Mouse (Mus musculus) lung, postnatal 36 days (tissue): ENCODE measurements around the gene Hras.

Experiments
- DNase-seq: peaks from one replicate; pipeline ENCODE4 v3.0.0; 2022; ENCODE audit warnings: mixed read lengths

Gene Hras

GRCm38 (mm10) chr7:141173323-141173850 lies 20.4 kb downstream of the Hras start:
- peak; percentile 7 for DNase-seq

GRCm38 (mm10) chr7:141172116-141173006 lies 21.4 kb downstream of the Hras start, which contains the start of gene Rnh1:
TSS of gene Rnh1 (minus strand) at chr7:141172857.
- peak; percentile 96 for DNase-seq

DNA sequence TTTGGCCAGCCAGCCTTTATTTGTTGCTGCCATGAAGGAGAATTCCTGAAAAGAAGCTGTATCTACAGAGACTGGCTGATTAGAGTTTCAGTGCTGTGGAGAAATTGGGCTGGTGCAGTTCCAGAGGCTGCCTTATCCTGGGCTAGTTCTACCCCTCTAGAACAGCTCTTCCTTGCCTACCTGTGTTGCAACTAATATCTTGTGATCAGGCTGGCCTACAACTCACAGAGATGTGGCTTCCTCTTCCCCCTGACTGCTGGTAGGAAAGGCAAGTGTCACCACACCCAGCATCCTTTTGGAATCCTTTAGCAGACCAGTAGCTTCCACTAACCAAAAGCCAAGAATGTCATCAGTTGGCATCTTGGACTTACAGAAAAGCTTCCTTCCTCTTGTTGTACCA lies 23.9 kb downstream of the Hras start:
- DNase-seq: peak; percentile 47

DNA sequence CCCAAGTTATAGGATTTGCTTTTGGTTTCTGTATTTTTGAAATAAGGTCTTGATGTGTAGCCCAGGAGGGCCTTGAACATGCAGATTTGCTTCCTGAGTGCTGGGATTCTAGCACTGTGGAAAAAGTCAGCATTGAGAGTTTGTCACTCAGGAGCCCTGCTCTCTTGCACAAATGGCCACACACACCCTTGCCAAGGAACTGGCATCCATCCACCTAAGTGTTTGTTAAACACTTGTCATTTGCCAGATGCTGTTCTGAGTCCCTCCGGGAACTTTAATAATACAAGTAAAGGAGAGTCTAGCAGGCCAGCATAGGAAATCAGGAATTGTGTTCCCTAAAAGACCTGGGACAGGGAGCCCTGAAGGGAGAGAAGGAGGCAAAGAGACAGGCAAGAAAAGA lies 24.5 kb downstream of the Hras start:
- peak; percentile 91 for DNase-seq

DNA sequence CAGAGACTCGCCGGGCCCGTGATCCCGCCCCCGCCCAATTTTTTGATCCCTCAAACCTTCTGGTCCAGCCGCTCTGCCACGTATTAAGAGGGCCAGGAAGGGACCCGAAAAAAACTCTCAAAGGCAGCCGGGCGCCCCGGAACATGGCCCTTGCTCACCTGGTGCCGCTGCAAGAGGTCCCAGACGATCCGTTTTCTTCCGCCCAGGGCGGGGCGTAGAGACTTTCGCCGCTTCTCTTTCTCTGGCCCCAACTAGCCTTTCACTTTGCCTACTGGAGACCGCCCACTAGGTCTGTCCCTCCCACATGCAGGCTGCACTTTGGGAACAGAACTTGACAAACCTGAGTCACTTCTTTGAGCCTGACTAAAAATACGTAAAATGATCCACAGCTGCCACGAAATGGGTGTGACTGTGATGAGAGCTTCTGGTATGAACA lies 25.3 kb downstream of the Hras start:
- DNase-seq: peak; percentile 93

DNA sequence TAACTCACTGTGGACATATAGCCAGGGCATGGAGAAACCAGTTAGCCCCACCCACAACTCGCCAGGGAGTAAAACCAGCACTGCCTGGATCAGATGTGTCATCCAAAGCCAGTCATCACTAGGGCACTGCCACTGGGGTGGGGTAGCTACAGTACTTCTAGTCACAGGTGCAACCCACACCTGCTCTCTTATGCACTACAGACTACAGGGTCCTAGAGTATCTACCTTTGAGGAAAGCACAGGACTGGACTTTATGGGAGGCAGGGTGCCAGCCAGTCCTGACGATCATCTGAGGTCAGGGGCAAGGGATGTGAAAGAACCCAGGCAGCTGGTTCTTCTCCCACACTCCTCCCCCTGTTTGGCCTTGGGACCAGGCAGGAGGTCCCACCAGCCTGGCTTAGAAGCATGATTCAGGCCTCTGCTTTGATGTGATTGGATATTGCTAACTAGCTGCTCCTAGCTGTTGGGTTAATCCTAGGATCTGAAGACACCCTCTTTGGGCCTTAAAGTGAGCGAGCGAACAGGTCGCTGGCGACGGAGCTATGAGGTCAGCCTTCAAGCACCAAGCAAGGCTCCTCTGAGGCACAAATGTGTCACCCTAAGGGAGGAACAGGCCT lies 25.8 kb downstream of the Hras start:
- DNase-seq: peak; percentile 69

- peak; percentile 71 for DNase-seq
Measured at GRCm38 (mm10) chr7:141164850-141165249, 29.0 kb downstream of the Hras start.

DNA sequence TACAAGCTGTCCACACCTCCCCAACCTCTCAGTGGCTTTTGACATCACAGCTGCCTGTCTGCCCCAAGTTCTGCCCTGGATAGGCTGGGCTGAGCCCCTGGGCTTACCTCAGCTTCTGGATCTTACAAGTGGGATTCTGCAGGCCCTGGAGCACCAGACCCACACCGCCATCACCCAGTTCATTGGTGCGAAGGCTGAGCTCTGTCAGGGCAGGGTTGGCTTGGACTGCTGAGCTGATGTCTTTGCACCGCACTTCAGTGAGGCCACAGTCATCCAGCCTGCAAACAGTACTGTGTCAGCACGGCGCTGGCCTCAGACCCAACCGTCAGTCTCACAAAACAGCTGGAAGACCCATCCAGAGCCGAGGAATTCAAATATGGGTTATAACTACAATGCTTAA lies 29.4 kb downstream of the Hras start:
- no peak for DNase-seq

DNA sequence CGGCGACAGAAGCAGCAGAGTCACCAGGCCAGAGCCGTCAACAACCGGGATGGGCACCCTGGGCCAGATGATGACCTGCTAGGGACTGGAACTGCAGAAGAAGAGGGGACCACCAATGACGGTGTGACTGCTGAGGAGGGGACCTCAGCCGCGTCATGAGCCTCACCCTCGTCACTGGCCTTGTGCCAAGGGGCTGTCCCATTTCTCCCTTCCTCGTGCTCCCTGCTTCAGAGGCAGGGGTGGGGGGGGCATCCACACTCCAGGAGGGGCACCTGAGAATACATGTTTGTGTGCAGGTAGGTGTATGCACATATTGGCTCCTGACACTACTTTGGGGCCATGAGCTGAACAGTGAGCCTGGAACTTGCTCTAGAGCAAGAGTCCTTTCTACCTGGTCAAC lies 38.4 kb downstream of the Hras start:
- DNase-seq: no peak

DNA sequence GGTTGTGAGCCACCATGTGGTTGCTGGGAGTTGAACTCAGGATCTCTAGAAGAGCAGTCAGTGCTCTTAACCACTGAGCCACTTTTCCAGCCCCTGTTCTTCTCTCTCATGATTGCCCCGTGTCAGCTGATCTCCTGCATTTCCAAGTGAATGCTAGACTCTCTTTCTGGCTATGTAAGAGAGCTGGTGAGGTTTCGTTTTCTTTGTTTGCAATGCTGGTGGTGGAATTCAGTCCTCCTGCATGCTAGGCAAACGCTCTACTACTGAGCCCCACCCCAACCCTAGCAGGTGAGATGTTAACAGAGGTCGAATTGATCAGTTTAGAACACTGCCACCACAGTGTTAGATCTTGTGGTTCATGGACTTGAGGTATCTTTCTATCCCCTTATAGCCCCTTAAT lies 45.2 kb downstream of the Hras start:
- DNase-seq: no peak

GRCm38 (mm10) chr7:141147044-141147443 lies 46.8 kb downstream of the Hras start:
- no peak for DNase-seq

- DNase-seq: no peak
Measured at GRCm38 (mm10) chr7:141146043-141146595, 47.7 kb downstream of the Hras start.

GRCm38 (mm10) chr7:141145403-141145802 lies 48.4 kb downstream of the Hras start:
- no peak for DNase-seq

DNA sequence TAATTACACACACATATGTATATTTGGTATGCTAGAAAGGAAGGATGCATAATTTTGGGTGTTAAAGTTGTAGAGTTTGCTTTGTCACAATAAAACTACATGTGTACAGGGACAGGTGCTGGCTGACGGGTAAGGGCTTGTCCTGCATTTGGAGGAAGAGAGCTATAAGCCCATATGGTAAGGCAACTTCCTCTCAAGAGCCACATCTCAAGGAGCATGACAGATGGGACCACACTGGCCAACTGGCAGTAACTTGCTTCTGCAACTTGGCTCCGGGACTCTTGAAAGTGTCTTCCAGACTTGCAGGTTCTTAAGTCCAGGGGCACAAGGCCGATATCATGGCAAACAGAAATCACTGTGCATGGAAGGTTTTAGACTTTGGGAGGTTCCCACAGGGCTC lies 49.2 kb downstream of the Hras start:
- no peak for DNase-seq

GRCm38 (mm10) chr7:141143861-141144260 lies 49.9 kb downstream of the Hras start:
- no peak for DNase-seq

DNA sequence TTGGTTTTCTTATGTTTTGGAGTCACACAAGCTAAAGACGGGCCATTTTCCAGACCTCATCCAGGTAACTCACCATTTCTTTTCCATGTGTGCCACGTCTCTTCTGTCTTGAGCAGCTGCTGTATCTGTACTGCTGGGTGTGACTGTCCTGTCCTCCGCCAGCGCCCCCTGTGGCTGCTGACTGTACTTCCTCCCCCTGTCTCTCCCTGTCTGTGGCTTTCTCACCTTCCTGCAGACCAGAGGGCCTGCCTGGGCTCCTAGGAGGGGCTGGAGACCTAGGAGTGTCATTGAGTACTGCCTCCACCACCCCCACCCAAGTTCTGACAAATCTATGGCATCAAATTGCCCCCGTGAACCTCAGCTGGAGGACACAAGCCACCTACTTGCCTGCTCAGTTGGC lies 50.7 kb downstream of the Hras start:
- peak; percentile 47 for DNase-seq

DNA sequence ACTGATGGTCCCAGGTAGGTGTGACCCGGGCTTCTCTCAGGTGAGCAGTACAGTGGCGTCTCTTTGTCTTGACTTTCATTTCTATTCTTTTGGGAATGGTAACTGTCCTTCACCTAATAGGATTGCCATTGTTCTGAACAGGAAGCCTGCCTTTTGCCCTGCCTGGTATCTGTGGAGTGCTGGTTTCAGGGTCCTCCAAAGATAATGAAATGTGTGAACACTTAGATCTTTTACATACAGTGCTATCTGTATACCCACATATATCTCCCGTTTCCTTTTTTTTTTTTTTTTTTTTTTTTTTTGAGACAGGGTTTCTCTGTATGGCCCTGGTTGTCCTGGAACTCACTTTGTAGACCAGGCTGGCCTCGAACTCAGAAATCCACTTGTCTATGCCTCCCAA lies 52.5 kb downstream of the Hras start:
- DNase-seq: no peak
